Mouse (Mus musculus): ENCODE measurements around the gene Gm20481.
A peak's percentile ranks its signal among the peaks of the same experiment; 100 is the strongest.
"Not testable (repeated sequence)": the region's sequence is repeated elsewhere in the genome, so short reads cannot be mapped to it uniquely, and the experiment has no call there.

Gene Gm20481

DNA sequence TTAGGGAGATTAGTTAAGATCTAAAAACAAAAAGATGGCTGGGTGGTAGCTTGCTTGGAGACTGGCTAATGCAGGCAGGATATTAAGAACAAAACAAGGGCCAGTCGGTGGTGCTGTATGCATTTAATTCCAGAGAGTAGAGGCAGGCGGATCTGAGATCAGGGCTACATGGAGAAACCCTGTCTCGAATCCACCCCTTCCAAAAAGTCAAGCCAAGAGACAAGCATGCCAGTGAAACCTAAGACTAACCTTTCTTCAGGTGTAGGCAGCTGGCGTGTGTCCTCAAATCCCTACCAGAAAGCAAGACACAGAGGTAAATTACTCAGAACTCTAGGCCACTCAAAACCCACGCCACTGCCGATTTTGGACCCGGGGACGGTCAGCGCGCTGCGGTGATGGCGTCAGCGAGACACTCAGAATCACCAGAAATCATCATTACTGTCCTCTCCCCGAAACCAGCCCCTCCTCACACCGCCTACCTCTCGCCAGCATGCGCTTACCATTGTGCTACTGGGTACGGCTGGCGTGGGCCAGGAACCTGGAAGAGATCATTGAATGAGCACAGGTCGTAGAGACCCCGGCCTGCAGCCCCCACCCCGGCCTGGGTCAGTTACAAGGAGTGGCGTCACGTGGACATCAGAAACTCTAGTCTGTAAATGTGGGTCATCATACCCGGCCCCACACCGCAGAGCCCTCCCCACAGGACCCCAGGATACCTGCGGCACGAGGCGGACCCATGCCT lies 17.9 kb upstream of the Gm20481 start:
- peak in 1 of 2 experiments; percentile 52 for DNase-seq (ENCODE audit: low spot score in 2 of 2)

DNA sequence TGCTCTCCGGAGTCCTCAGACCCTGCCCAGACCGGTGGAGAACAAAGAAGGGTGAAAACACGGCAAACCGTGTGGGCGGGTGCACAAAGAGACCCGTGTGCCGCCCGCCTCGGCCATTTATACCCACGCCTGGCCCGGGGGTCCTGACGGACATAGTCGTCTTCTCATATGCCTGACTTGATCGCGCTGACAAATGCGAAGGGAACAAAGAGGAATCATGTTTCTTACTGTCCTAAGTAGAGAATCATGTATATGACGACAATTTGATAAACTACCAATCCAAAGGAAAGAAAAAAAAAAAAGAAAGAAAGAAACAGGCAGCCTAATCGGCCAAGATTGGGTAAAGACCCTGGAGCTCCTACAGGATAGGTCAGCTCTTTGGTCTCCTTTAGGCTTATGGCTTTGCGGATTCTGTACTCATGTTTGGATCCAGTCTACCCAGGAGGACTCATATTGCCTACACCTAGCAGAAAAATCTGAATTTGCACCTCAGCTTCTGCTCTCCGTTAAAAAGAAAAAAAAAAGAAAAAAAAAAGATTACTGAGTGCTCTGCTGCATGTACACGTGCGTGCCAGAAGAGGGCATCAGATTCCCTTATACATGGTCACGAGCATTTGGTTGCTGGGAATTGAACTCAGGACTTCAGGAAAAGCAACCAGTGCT lies 17.2 kb upstream of the Gm20481 start:
- DNase-seq (ENCODE audit: low spot score in 2 of 2): peak in 1 of 2 experiments; percentile 77

DNA sequence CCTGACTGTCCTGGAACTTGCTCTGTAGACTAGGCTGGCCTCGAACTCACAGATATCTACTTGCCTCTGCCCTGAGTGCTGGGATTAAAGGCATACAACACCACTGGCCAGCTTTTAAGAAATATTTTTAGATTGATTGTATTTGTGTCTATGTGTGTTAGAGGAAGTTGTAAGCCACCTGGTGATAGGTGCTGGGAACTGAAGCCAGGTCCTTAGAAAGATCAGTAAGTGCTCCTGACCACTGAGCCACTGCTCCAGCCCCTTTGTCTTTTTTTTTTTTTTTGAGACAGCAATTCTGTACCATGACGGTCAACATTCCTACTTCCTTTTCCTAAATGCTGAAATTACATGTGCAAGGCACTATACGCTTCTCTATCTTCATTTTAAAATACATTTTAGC lies 16.5 kb upstream of the Gm20481 start:
- no peak for DNase-seq (ENCODE audit: low spot score in 2 of 2)

GRCm38 (mm10) chr17:34953904-34954303 lies 15.8 kb upstream of the Gm20481 start:
- no peak for DNase-seq (ENCODE audit: low spot score in 2 of 2)

GRCm38 (mm10) chr17:34954831-34955230 lies 14.9 kb upstream of the Gm20481 start:
- DNase-seq (ENCODE audit: low spot score in 2 of 2): no peak

- DNase-seq (ENCODE audit: low spot score in 2 of 2): no peak
Measured at GRCm38 (mm10) chr17:34955884-34956283, 13.8 kb upstream of the Gm20481 start.

GRCm38 (mm10) chr17:34956340-34956739 lies 13.4 kb upstream of the Gm20481 start:
- DNase-seq (ENCODE audit: low spot score in 2 of 2): no peak

GRCm38 (mm10) chr17:34957291-34957690 lies 12.4 kb upstream of the Gm20481 start:
- DNase-seq (ENCODE audit: low spot score in 2 of 2): not testable (repeated sequence)

GRCm38 (mm10) chr17:34957966-34958365 lies 11.7 kb upstream of the Gm20481 start:
- not testable (repeated sequence) for DNase-seq (ENCODE audit: low spot score in 2 of 2)

- not testable (repeated sequence) for DNase-seq (ENCODE audit: low spot score in 2 of 2)
Measured at GRCm38 (mm10) chr17:34958734-34959129, 11.0 kb upstream of the Gm20481 start.

DNA sequence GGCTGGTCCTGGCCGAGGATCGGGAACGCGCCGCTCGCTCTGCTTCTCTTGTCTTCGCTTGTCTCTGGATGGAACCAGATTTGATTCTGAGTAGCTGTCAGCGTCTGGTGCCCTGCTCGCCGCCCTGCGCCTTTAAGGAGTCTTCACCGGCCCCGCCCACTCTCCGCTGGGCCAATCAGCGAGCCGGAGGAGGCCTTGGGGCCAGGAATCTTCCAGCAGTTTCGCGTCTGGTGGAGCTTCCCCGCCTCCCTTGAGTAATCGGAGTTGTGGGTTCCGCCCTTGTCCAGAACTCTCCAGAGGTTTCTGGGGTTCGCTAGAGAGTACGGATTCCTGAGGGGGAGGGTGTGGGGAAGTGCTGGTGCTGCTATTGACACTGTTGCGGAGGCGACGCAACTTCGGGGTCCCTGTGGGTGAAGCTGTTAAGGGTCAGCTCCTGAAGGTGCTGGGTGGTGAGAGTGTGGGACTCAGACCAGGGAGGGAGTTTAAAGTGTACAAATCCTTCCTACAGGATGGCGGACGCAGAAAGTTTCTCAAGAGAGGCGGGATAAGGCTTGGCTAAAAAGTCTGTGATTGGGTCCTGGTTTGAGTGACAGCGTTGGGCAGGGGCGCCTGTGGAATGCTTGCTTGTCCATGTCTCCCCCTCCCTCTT lies 10.5 kb upstream of the Gm20481 start, which contains the start of gene Hspa1b:
Hspa1b (minus strand) TSS at position 109 of the 649 bp plus-strand sequence.
- peak; percentile 68 to 71 for DNase-seq (ENCODE audit: low spot score in 2 of 2)

- no peak for DNase-seq (ENCODE audit: low spot score in 2 of 2)
Measured at GRCm38 (mm10) chr17:34959881-34960515, 9.7 kb upstream of the Gm20481 start.

DNA sequence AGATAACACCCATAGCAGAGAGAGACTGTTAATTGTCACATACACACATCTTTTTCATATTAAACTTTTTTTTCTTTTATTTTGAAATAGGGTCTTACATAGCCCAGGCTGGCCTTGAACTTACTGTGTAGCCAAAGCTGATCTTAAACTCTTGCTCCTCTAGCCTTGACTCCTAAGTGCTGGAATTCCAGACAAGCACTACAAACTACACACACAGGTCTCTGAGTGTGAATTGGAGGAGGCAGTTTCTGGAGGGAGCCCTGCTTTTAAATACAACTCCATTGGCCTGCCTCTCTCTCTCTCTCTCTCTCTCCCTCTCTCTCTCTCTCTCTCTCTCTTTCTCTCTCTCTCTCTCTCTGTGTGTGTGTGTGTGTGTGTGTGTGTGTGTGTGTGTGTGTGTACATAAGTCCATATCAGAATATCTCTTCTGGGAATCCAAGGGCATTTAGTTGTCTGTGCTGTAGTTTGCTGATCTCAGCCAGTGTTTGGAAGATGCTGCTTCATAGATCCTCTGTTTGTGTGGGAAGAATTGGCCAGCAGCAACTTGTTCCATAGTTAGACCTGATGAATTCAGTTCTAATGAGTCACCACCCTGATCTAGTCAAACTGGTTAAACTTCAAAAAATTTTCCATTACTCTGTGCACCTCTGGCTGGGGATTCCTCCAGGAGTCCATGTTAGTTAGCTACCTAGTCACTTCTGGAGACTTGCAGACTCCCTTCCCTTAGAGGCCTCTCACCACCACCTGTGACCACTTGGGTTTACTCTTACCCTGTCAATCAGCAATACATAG lies 8.8 kb upstream of the Gm20481 start:
- DNase-seq (ENCODE audit: low spot score in 2 of 2): no peak

DNA sequence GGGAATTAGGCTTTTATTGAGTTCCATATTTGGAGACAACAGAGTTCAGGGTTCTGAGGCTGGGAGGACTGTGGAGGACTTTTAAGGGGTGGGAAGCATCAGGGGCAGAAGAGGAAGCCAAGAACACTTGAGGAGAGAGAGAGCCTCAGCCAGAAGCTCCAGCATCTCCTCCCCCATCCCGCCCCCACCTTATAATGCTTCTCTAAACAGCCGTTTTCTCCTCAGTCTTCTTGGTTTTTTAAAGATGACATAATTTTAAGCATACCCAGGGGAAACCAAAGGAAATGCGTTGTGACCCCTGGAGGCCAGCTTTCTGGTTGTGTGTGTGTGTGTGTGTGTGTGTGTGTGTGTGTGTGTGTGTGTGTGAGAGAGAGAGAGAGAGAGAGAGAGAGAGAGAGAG lies 7.6 kb upstream of the Gm20481 start:
- no peak for DNase-seq (ENCODE audit: low spot score in 2 of 2)

DNA sequence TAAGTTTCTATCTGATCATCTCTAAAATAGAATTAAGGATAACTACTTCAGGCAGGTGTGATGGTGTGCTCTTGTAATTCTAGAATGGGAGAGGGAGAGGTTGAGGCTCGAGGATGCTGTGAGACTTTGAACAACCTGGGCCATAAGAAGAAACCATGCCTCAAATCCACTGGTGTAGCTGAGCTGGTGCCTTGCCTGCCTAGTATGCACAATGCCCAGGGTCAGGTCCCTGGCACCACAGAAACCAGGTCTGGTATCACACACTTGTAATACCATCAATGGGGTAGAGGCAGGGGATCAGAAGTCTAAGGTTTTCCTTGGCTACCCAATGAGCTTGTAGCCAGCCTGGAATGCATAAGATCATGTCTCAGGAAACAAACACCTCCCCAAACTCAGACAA lies 6.9 kb upstream of the Gm20481 start:
- no peak for DNase-seq (ENCODE audit: low spot score in 2 of 2)

DNA sequence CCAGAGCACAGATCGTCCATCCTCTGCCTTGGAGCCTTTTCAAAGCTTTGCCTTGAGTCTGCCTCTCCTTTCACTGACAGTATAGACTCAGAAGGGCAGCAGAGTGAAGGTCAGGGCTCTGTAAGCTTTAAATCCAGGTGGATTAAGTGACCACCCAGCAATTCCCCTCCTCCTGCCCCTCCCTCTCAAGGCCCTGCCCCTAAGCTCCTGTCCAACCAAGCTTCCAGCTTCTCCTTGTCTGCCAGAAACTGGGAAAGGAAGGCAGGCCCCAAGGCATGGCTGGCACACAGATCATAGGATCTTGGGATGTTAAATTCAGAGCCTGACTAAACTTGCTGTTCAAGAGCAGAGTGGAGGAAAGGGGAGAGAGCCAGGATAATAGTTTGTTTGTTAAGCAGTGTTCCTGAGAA lies 5.1 kb upstream of the Gm20481 start:
- DNase-seq (ENCODE audit: low spot score in 2 of 2): no peak

GRCm38 (mm10) chr17:34965627-34966026 lies 4.1 kb upstream of the Gm20481 start:
- DNase-seq (ENCODE audit: low spot score in 2 of 2): no peak

- DNase-seq (ENCODE audit: low spot score in 2 of 2): not testable (repeated sequence)
Measured at GRCm38 (mm10) chr17:34970850-34971249, 1.1 kb downstream of the Gm20481 start.

DNA sequence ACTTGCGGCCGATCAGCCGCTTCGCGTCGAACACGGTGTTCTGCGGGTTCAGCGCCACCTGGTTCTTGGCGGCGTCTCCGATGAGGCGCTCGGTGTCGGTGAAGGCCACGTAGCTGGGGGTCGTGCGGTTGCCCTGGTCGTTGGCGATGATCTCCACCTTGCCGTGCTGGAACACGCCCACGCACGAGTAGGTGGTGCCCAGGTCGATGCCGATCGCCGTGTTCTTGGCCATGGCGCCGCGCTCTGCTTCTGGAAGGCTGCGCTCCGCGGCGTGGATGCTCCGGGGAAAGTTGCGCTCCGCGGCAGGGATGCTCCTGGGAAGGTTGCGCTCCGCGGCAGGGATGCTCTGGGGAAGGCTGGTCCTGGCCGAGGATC lies 2.0 kb downstream of the Gm20481 start:
- not testable (repeated sequence) for DNase-seq (ENCODE audit: low spot score in 2 of 2)

GRCm38 (mm10) chr17:34972069-34972749 lies 2.5 kb downstream of the Gm20481 start, which contains the start of the genes Hspa1a and Hspa1l:
Gene Hspa1a, minus strand, starts transcription at chr17:34972156.
Gene Hspa1l, plus strand, starts transcription at chr17:34972703.
- DNase-seq (ENCODE audit: low spot score in 2 of 2): peak; percentile 67 to 75
